Mouse (Mus musculus): Measurements from ENCODE around the gene Disc1. TPM values are rescaled to one million over a fixed set of nuclear protein-coding genes. Genes with fewer than 3 reads are reported as not detected.

Gene Disc1
- 1 to 10 TPM; 1.9 to 3.1 TPM for total RNA-seq (2021)

DNA sequence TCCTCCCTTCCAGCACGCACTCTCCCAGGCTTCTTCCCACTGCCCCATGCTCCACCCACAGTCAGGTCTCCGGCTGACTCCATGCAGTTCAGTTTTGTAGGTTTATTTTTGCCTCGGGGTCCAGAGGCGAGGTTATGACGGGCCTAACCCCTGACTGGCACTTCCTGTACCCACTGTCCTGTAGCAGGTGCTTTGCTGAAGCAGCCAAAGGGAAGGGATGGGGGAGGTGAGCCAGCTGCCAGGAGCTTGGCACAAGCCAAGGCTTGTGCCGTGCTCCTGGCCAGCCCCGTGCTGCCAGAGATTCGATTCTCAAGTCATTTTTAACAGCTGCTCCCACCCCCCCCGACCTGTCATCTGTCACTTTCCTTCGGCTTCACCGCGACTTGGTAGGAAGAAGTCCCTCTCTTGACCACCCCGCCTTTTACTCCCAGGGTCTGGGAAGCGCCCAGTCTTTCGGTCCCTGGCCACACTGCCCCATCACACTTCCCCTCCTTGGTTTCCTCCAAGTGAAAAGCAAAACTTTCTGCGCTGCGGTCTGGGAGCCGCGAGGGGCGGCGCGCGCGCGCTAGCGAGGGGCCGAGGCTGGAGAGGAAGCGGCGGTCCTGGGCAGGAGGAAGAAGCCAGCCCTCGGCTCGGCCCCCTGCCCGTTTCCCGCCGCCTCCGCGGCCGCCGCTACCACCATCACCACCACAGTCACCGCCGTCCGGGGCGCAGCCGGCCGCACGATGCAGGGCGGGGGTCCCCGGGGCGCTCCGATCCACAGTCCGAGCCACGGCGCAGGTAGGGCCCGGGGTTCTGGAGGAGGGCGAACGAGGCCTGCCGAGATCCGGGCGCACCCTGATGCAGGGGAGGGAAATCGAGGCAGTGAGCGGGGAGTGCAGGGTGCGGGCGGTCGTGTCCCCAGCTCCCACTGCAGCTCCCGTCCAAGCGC is at the start of gene Disc1:
Gene Disc1, plus strand, starts transcription at position 691 of the 931 bp plus-strand sequence.
- DNase-seq (ENCODE audit: extremely low spot score in 1 of 2, low spot score in 2 of 2), result peak; percentile 27 to 76
- intact Hi-C loops (cut with DNase I), result no loop called here

DNA sequence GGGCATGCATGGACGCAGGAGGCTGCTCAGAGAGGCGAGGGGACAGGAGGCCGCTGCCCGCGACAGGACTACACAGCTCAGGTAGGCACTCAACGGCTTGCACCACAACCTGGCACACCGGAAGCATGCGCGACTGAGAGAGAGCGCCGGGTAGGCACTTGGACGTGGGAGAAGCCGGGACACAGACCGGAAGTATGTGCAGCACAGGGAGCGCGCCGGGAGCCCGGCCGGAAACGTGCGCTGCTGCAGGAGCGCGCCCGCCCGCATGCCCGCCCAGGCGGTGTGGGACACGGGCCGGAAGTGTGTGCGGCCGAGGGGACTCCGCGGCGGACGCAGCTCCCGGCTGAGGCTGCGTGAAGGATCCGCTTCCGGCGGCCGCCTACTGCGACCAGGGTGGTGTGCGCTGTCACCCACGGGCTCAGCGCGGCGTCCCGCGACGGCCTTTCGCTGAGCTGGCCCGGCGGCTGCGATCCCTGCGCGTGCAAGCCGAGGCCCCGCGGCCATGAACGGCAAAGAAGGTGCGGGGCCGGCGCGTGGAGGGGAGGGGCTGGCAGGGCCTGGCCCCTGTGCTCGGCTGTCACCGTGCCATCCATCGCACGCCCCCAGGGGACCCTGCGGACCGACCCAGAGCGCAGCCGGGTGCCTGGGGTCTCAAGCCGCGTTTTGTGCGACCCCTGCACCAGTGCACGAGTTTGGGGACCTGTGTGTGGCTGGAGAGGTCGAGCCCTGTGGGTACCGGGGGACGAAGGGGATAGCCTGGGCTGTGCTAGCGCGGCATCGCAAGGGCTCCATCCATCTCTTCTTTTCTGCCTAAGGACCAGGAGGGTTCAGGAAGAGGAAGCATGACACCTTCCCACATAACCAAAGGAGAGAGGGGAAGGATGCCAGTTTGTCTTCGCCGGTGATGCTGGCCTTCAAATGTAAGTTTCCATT is 41.0 kb upstream of the Disc1 start, which contains the start of gene Tsnax:
Gene Tsnax, plus strand, starts transcription at position 303 of the 933 bp plus-strand sequence.
- peak; percentile 93 to 97 for DNase-seq (ENCODE audit: extremely low spot score in 1 of 2, low spot score in 2 of 2)
- intact Hi-C loops (cut with DNase I), result loop anchor here (2.0 to 5.0 kb wide), 2 partner anchors 66 to 116 kb away; partner anchors contain the start of genes Exoc8 and Sprtn

DNA sequence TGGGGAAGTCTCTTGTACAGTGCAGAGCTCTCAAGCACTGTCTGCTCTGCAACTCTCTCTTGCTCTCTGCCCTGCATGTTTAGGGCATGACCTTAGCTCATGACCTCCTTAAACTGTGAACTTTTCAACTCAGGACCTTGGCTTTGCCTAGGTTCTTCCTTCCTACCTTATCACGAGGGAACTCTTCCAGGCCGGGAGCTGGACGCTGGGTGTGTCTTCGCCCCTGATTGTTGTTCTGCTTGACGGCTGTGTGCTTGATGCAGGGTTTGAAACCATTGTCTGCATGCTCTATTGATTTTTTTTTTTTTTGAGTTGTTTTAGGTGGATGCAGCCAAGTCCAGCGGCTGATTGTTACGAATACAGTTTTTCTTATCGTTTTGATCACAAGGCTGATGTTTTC is 29.9 kb upstream of the Disc1 start:
- no peak for DNase-seq (ENCODE audit: extremely low spot score in 1 of 2, low spot score in 2 of 2)
- intact Hi-C loops (cut with DNase I), result no loop called here

DNA sequence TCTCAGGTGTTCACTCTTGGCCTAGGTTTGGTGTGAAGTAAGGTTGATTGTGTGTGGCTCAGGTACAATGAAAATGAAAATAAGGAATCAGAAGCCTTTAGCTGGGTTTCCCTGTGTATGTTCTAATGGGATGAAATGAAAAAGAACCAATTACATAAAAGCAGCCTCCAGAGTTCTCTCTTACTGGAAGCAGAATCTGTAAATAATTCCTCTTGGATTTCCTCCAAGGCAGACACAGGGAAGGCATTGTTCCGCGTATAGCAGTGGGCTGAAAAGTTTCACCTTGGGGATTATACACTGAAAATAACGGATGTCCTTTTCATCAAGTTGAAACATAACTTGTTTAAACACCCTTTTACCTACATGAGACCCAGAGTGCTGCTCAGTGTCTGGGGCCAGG is 26.8 kb upstream of the Disc1 start:
- DNase-seq (ENCODE audit: extremely low spot score in 1 of 2, low spot score in 2 of 2), result no peak

DNA sequence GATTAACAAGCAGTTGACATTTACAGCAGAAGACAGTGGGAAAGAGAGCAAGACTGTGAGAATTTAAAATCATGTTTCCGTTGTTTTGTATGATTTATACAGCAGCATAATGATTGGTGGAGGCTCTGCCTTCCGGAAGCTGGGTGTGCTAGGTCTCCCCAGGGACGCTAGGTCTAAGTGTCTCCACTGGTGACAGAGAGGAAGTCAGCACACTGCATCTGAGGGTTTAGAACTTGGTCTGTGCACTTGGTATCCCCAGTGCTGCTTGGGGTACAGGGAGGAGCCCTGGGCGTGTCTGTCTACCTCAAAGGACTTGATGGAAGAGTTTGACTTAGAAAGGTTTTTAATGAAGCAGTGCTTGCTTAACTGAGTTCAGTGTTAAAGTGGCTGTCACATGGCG is 25.2 kb upstream of the Disc1 start:
- intact Hi-C loops (cut with DNase I), result loop anchor here (5.0 kb wide), 1 partner anchor 147 kb away; no protein-coding TSS in a partner anchor
- no peak for DNase-seq (ENCODE audit: extremely low spot score in 1 of 2, low spot score in 2 of 2)

More for the DNA sequence above, 26.8 kb upstream of the Disc1 start:
- intact Hi-C loops (cut with DNase I), result loop anchor here (5.0 kb wide), 1 partner anchor 145 kb away; no protein-coding TSS in a partner anchor

DNA sequence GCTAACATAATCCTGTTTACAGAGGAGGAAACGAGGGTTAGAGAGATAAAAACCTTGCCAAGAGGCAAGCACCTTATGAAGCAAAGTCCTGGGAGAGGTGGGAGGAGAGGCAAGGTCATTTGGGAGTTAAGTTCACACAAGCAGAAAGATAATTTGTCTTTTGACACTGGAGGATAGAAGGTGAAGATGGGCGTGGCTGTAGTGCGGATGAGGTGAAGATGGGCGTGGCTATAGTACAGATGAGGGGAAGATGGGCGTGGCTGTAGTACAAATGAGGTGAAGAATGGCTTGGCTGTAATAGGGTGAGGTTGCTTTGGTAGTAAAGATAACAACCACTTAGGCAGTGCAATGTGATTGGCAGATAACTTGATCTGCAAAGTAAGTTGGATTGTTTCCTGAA is 22.7 kb upstream of the Disc1 start:
- intact Hi-C loops (cut with DNase I), result loop anchor here (5.0 kb wide), 1 partner anchor 84 kb away; the partner anchor contains the start of gene Egln1

DNA sequence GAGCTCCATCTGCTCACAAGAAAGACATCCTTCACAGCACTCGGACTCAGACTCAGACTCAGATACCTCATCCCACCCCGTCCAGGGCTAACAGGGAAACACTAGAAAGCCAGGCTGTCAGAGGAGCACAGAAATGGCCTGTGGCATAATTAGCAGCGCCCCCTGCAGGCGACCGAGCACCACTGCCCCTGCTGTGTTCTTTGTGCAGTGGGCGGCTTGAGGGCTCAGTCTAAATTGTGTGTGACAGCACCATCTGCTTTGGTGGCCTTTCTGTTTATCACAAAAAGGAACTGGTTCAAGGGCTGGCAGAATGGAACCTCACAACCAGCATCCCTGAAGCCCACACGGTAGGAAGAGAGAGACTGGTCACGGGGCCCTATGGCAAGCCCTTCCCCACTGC is 19.3 kb upstream of the Disc1 start:
- peak in 1 of 2 experiments; percentile 86 for DNase-seq (ENCODE audit: extremely low spot score in 1 of 2, low spot score in 2 of 2)
- intact Hi-C loops (cut with DNase I), result loop anchor here (5.0 kb wide), 1 partner anchor 87 kb away; the partner anchor contains the start of gene Egln1

More for the DNA sequence above, 22.7 kb upstream of the Disc1 start:
- DNase-seq (ENCODE audit: extremely low spot score in 1 of 2, low spot score in 2 of 2), result no peak

DNA sequence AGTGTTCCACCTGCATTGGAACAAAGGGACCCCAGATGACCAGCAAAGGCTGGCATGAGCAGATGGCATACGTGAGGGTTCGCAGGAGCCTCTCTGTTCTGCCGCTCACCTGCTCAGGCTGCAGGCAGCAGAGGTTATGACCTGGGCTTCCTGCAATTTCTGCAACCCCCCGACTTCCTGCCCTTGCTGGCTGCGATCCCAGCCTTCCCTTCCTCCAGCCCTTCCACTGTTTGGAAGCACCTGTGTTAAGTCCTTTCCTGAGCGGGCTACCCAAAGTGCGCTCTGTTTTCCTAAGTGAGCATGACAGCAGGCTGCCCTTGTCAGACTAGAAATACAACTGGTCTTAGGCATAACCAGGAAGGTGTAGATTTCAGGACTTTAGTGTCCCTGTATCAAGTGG is 16.9 kb upstream of the Disc1 start:
- peak in 1 of 2 experiments; percentile 73 for DNase-seq (ENCODE audit: extremely low spot score in 1 of 2, low spot score in 2 of 2)
- intact Hi-C loops (cut with DNase I), result no loop called here

DNA sequence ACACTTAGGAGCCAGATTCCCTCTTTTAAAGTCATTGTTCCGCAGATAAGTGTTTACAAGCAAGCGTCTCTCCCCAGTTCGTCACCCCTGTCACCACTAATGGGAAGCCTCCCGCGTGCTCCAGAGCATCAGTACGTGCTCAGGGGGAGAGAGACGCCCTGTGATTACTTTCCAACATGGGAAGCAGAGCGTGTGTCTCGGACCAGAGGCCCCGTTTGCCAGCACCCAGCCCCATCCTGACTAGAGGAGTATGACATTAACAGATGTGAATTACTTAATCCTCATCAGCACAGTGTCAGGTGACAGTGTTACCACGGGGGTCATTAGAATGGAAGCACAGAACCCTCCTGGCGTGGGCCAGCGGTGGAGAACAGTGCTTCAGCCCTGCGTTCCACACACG is 15.3 kb upstream of the Disc1 start:
- intact Hi-C loops (cut with DNase I), result no loop called here
- no peak for DNase-seq (ENCODE audit: extremely low spot score in 1 of 2, low spot score in 2 of 2)

DNA sequence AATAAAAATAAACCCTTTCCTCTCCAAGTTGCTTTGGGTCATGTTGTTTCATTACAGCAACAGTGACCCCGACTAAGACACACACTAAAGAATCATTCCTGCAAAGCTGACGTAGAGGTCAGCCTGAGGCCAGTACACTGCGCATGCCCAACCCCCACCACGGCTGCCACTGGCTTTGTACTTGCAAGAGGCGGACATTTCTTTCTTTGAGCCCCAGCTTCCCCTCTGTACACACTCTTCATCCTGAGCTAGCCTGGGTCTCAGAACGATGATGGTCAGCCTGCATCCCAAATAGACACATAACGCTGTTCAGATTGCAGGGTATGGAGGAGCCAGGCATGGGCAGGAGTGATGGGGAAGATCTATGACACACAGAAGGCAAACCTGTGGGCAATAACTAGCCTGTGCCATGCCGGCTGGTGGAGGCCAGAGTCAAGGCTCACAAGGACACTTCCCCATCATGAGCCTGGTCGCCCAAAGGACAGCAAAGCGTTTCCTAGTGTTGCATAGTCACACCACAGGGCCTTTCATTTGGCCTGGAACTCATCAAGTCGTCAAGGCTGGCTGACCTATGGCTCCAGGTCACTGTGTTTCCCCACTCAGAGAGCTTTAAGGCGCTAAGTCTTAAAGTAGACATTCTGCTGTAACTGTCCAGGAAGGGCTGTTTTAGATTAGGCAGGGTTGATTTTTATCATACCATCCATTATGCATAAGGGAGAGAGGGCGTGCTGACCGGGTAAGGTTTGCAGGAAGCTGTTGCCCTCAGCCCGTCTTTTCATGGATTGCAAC is 13.2 kb upstream of the Disc1 start:
- intact Hi-C loops (cut with DNase I), result no loop called here
- DNase-seq (ENCODE audit: extremely low spot score in 1 of 2, low spot score in 2 of 2), result no peak

DNA sequence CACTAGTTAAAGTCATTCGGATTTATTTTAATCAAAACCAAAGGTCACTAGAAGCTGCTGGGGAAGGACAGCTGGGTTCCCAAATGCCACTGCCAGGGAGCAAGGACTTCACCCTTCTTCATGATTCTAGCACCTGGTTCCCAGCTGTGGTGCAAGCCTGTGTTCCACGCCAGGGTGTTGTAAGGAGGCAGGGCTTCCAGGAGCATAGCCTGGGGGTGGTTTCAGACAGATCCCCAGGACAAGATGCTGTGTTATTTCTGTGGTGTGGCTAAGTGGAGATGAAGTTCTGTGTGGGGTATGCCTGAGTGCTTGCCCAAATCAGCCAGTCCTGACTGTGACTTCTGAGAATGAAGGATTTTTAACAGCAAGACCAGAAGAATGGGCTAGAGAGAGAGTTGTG is 12.5 kb upstream of the Disc1 start:
- DNase-seq (ENCODE audit: extremely low spot score in 1 of 2, low spot score in 2 of 2), result no peak

DNA sequence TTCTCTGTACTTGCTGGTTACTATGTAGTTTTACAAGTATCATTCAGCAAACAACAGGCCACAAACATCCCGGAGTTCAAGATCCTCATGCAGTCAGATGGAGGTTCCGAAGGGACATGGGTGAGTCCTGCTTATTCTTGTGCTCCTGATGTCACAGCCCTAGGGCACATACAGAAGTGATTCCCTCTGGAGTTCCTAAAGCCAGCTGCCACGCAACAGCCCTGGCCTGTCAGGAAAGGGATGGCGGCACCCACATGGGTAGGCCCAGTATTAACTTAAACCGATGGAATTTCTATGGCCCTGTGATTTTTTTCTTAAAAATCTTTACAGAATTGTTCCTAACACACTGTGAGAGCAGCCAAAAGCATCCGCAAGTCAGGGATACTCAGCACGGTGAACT is 10.6 kb upstream of the Disc1 start:
- intact Hi-C loops (cut with DNase I), result no loop called here
- no peak for DNase-seq (ENCODE audit: extremely low spot score in 1 of 2, low spot score in 2 of 2)

More for the DNA sequence above, 12.5 kb upstream of the Disc1 start:
- intact Hi-C loops (cut with DNase I), result no loop called here

DNA sequence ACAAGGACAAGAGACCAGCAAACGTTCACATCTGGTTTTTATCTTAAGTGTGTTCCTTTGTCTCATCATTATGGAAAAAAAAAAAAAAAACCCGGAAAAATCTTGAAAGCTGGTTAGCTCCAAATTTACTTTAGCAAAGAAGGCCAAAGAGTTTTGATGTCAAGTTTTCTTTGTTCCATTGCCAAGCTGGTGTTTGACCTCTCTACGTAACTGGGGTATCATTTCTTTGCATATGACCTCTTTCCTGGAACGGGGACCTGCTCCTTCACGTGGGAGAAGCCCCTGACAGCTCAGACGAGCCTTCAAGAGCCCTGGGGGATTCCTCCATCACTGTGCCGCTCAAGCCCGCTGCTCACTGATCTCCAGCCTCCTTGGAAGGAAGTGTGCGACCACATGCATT is 10.1 kb upstream of the Disc1 start:
- no peak for DNase-seq (ENCODE audit: extremely low spot score in 1 of 2, low spot score in 2 of 2)
- intact Hi-C loops (cut with DNase I), result no loop called here

DNA sequence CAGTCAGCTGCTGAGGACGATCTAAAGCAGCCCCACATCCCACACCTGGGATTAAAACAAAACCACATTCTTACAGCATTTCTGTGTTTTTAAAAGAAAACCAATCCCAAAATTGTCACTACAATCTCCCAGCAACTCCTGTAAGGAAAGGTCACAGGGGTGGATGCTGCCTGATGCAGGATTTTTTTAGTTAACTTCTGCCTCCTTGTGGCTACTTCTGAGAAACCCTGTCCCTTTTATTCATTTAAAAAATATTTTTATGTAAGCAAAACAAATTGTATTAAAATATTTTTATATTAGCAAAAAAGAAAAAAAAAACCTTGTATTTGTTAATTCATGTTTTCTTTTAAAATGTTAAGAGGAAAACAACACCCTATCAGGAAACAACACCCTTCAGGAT is 8.2 kb upstream of the Disc1 start:
- intact Hi-C loops (cut with DNase I), result no loop called here
- DNase-seq (ENCODE audit: extremely low spot score in 1 of 2, low spot score in 2 of 2), result no peak

DNA sequence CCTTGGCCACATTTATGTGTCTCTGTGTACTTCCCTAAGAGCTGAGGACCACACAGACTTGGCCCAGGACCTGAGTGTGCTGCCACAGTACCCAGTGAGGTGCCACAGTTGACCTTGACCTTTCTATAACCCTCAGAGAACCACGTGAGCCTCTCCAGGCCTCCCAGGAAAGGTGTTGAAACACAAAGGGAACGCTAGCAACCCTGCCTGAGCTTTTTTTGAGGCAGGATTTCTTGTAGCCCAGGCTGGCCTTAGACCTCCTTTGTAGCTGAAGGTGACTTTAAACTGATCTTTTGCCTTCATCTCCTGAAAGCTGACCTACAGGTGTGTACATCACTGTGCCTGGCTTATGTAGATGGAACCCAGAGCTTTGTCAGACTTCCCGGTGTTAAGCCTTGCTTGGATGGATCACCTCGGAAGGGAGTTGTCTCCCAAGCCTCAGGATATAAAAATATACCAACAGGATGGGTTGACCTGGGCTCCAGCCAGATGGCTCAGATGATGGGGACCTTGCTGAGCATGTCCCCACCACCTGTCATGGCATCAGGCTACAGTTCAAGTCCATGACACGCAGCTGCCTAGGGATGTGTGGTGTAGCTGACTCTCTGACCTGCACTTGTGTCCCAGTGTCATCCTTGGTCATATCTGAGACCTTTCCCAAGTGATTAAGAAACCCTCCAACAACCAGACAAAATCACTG is 4.8 kb upstream of the Disc1 start:
- intact Hi-C loops (cut with DNase I), result no loop called here
- no peak for DNase-seq (ENCODE audit: extremely low spot score in 1 of 2, low spot score in 2 of 2)

DNA sequence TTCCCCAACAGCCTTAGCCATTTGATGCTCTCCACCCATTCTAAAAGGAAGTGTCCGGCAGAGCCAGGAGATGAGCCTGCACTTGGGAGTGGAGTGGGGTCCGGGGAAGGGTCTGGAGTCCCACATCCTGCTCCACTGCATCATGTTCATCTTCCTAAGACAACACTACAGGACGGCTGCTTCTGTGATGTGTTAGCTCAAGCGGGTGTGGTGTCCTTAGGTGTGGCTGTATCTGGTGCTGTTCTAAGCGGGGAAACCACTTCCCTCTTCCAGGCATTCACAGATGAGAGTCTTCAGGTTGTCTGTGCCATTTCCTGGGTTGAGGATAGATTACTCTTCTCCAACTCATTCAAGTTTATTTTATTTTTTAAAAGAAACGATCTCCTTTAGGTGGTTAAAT is 4.2 kb upstream of the Disc1 start:
- intact Hi-C loops (cut with DNase I), result no loop called here
- DNase-seq (ENCODE audit: extremely low spot score in 1 of 2, low spot score in 2 of 2), result no peak

DNA sequence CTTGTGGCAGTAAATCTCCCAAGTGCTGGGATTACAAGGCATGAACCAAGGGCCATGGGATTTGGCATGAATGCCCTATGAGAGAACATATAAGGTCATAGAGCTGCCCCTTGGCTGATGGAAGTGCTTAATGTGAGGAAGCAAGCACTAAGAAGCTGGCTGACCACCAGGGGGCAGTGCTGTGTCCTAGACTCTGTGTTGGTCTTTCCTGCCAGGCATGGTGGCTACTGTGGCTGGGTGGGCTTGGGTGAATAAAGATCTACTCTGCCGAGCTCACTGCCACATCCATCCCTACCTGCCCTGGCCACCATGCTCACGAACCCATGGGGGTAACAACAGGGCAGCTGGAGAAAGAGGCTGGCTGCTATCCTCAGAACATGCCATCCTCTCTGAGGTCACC is 2.0 kb upstream of the Disc1 start:
- peak; percentile 55 to 87 for DNase-seq (ENCODE audit: extremely low spot score in 1 of 2, low spot score in 2 of 2)
- intact Hi-C loops (cut with DNase I), result no loop called here

DNA sequence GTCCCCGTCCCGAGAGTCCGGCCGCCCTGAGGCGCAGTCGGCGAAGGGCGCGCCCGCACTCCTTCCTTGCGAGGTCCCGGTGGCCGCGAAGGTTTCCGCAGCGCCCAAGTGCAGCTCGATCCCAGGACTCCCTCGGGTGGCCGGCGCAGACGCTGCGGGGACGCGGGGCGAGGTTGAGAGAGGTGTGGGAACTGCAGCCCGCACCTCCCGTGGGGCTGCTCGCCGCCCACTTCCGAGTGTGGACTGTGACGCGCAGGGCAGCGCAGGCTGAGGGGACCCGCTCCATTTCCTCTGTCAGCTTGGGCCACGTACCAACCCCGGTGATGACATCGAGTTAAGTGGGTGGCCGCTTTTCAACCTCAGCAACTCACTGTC is 428 bp downstream of the Disc1 start:
- intact Hi-C loops (cut with DNase I), result no loop called here
- DNase-seq (ENCODE audit: extremely low spot score in 1 of 2, low spot score in 2 of 2), result peak; percentile 31 to 85
